Mouse (Mus musculus) left cerebral cortex, postnatal 25 days (tissue): ENCODE measurements around the gene Znfx1. TPM values are rescaled to one million over a fixed set of nuclear protein-coding genes. Genes with fewer than 3 reads are reported as not detected.

ENCODE experiments used
- DNase-seq, 2 experiments: peaks; one replicate each; pipeline ENCODE4 v3.0.0; 2022; ENCODE audit warnings: low spot score in 2 of 2, mixed read lengths in 1 of 2
- intact Hi-C: fragments of 180-260 bp; cut with DNase I; formaldehyde crosslinking; loops from one replicate; pipeline ENCODE4 v1.15.1; 2025
- total RNA-seq, 2 experiments: library from RNA; stranded (reverse); gene quantifications; 2 replicates each; pipeline ENCODE4 v1.2.3; 2021

Gene Znfx1
- total RNA-seq, 2 experiments from 2014 or later: 63.5 to 70.3 TPM

GRCm38 (mm10) chr2:167058201-167058600 lies 4.6 kb downstream of the Znfx1 start:
- DNase-seq: no peak
- intact Hi-C loops: no loop called here

GRCm38 (mm10) chr2:167056942-167057323 lies 5.9 kb downstream of the Znfx1 start:
- intact Hi-C loops: no loop called here

GRCm38 (mm10) chr2:167056210-167056941 lies 6.4 kb downstream of the Znfx1 start:
- no peak for DNase-seq
- intact Hi-C loops: no loop called here

More at GRCm38 (mm10) chr2:167056942-167057323, 5.9 kb downstream of the Znfx1 start:
- no peak for DNase-seq

GRCm38 (mm10) chr2:167055386-167055785 lies 7.4 kb downstream of the Znfx1 start:
- no peak for DNase-seq
- intact Hi-C loops: no loop called here

- DNase-seq: no peak
- intact Hi-C loops: no loop called here
Observed at GRCm38 (mm10) chr2:167053127-167053844, 9.5 kb downstream of the Znfx1 start.

GRCm38 (mm10) chr2:167048698-167049358 lies 14.0 kb downstream of the Znfx1 start:
- no peak for DNase-seq
- intact Hi-C loops: no loop called here

GRCm38 (mm10) chr2:167048223-167048622 lies 14.6 kb downstream of the Znfx1 start:
- intact Hi-C loops: no loop called here
- no peak for DNase-seq

- intact Hi-C loops: no loop called here
- DNase-seq: no peak
Observed at GRCm38 (mm10) chr2:167043400-167044121, 19.3 kb downstream of the Znfx1 start.

- intact Hi-C loops: no loop called here
- DNase-seq: no peak
Observed at GRCm38 (mm10) chr2:167039386-167039785, 23.4 kb downstream of the Znfx1 start.

- intact Hi-C loops: no loop called here
- no peak for DNase-seq
Observed at GRCm38 (mm10) chr2:167038716-167039115, 24.1 kb downstream of the Znfx1 start.

- intact Hi-C loops: no loop called here
- no peak for DNase-seq
Observed at GRCm38 (mm10) chr2:167038297-167038696, 24.5 kb downstream of the Znfx1 start.

- peak in 1 of 2 experiments; percentile 26 for DNase-seq
- intact Hi-C loops: no loop called here
Observed at GRCm38 (mm10) chr2:167037710-167038109, 25.1 kb downstream of the Znfx1 start.

GRCm38 (mm10) chr2:167030507-167030906 lies 32.3 kb downstream of the Znfx1 start:
- intact Hi-C loops: no loop called here
- DNase-seq: no peak

GRCm38 (mm10) chr2:167028553-167028952 lies 34.3 kb downstream of the Znfx1 start:
- intact Hi-C loops: no loop called here
- DNase-seq: no peak

GRCm38 (mm10) chr2:167019396-167019795 lies 43.4 kb downstream of the Znfx1 start:
- no peak for DNase-seq
- intact Hi-C loops: no loop called here

- intact Hi-C loops: loop anchor here (1.0 kb wide), 1 partner anchor 19 kb away; the partner anchor contains the start of gene Stau1
- DNase-seq: no peak
Observed at GRCm38 (mm10) chr2:167015382-167015718, 47.5 kb downstream of the Znfx1 start.

GRCm38 (mm10) chr2:167014702-167015381 lies 48.0 kb downstream of the Znfx1 start, which contains the start of gene Ddx27:
Gene Ddx27, plus strand, starts transcription at chr2:167015193.
- intact Hi-C loops: loop anchor here (1.0 kb wide), 1 partner anchor 19 kb away; the partner anchor contains the start of gene Stau1
- DNase-seq: peak; percentile 94 to 96

GRCm38 (mm10) chr2:167010546-167010945 lies 52.3 kb downstream of the Znfx1 start:
- peak in 1 of 2 experiments; percentile 57 for DNase-seq
- intact Hi-C loops: no loop called here

- intact Hi-C loops: no loop called here
- DNase-seq: no peak
Observed at GRCm38 (mm10) chr2:167009483-167009882, 53.3 kb downstream of the Znfx1 start.
